ENCODE assay signal across 12 mouse cellular contexts in the genomic region with DNA sequence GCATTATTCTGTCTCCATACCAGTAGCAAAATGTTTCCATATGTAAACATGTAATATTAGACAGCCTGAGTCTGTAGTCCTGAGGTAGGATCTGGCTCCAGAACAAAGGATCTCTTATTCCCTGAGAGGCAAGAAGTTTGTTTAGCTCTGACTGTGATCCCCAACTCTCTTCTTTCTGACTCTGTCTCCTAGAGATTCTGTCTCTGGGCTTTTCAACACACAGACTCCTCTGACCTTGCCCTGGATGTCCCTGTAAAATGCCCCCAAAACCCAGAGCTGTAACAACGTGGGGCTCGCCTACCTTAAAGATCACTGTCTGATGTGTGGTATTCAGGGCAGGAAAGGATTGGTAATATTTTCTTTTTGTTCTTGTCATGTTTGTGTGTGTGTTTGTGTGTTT. TPM values are rescaled to one million over a fixed set of nuclear protein-coding genes. Genes with fewer than 3 reads are reported as not detected.
DNase-seq lines count a peak whose midpoint lies in the region; ATAC-seq and TF ChIP-seq lines count a peak whose summit lies in the region.
"Had no signal": no experiment of that assay in that cellular context is flagged by ENCODE, and none has a peak within 500 bp of the region (broad histone marks: within the 10 kb centered on the region; RNA-seq: fewer than 3 reads in every experiment).

No protein-coding gene starts in this region.

- TF ChIP-seq CTCF in kidney, adult 2 months (conservative IDR thresholded peaks at IDR 0.05; ENCODE audit: insufficient read depth, insufficient read length, low read depth, low read length), result no peak
- no peak for TF ChIP-seq CTCF in ES-Bruce4 (IDR thresholded peaks at IDR 0.05; ENCODE audit: low read depth, low read length)

- 50% methylated on average over 2 of the region's 2 CpGs for WGBS in kidney, adult 2 months
- WGBS in forebrain, embryonic 14.5 days, result 2% methylated on average over 2 of the region's 2 CpGs
- 26% methylated on average over 2 of the region's 2 CpGs for WGBS in midbrain, embryonic 13.5 days

- TF ChIP-seq EP300 in ES-Bruce4 (IDR thresholded peaks at IDR 0.05; ENCODE audit: insufficient read depth, low read depth, low read length), result no peak

- H3K4me2 ChIP-seq in forebrain, embryonic 14.5 days (ENCODE audit: low read length), result peak overlapping the region; percentile 23
- no peak overlapping the region for H3K4me2 ChIP-seq in midbrain, embryonic 13.5 days (replicated peaks)
- H3K4me2 ChIP-seq: limb, embryonic 13.5 days had no signal

- DNase-seq in kidney, adult 2 months, result no peak
- no peak for DNase-seq in kidney, postnatal 25 days
- no peak for DNase-seq in forebrain, embryonic 14.5 days (ENCODE audit: low spot score)
- no peak for DNase-seq in adrenal gland, adult 8-10 months
- DNase-seq in urinary bladder, postnatal 10 days (ENCODE audit: low spot score), result no peak
- no peak for DNase-seq in cerebellum, adult 11-12 months

- H3K27me3 ChIP-seq in kidney, adult 2 months (replicated peaks; ENCODE audit: control insufficient read depth, insufficient read depth, low read length), result no peaks in the 10 kb centered on the region
- no peaks in the 10 kb centered on the region for H3K27me3 ChIP-seq in ES-Bruce4 (ENCODE audit: control insufficient read depth, insufficient read depth, low read length, poor library complexity, severe bottlenecking)
- H3K27me3 ChIP-seq in forebrain, embryonic 14.5 days (replicated peaks; ENCODE audit: control insufficient read depth, insufficient read depth, low read length), result peaks cover 5% of the 10 kb centered on the region; the same call in 1 of the 2 replicates
- no peaks in the 10 kb centered on the region for H3K27me3 ChIP-seq in midbrain, embryonic 13.5 days
- H3K27me3 ChIP-seq: limb, embryonic 13.5 days had no signal

- peaks cover 40% of the 10 kb centered on the region for H3K9me3 ChIP-seq in ES-Bruce4 (replicated peaks; ENCODE audit: control insufficient read depth, insufficient read depth, low read length, poor library complexity, severe bottlenecking)
- no peaks in the 10 kb centered on the region for H3K9me3 ChIP-seq in forebrain, embryonic 14.5 days (replicated peaks; ENCODE audit: control insufficient read depth, low read length)
- no peaks in the 10 kb centered on the region for H3K9me3 ChIP-seq in midbrain, embryonic 13.5 days
- H3K9me3 ChIP-seq: limb, embryonic 13.5 days had no signal

- H3K36me3 ChIP-seq in kidney, adult 2 months (ENCODE audit: control insufficient read depth, insufficient read depth, low read length), result no peaks in the 10 kb centered on the region
- no peaks in the 10 kb centered on the region for H3K36me3 ChIP-seq in ES-Bruce4 (ENCODE audit: control insufficient read depth, insufficient read depth, low read length, poor library complexity, severe bottlenecking)
- H3K36me3 ChIP-seq in forebrain, embryonic 14.5 days (ENCODE audit: control insufficient read depth, insufficient read depth, low read length), result no peaks in the 10 kb centered on the region
- no peaks in the 10 kb centered on the region for H3K36me3 ChIP-seq in midbrain, embryonic 13.5 days
- H3K36me3 ChIP-seq: limb, embryonic 13.5 days had no signal

- TF ChIP-seq POLR2A in kidney, adult 2 months (IDR thresholded peaks at IDR 0.05; ENCODE audit: low read depth, low read length), result no peak
- TF ChIP-seq POLR2A in ES-Bruce4 (IDR thresholded peaks at IDR 0.05; ENCODE audit: insufficient read depth, low read length), result no peak

- peak; percentile 20; the same call in 1 of the 2 replicates for ATAC-seq in forebrain, embryonic 14.5 days
- ATAC-seq in midbrain, embryonic 13.5 days, result 0 out of 2 replicates have a peak, but pooled peaks have one; percentile 40

- no peak overlapping the region for H3K4me3 ChIP-seq in kidney, adult 2 months (ENCODE audit: insufficient read depth, low read depth, low read length)
- no peak overlapping the region for H3K4me3 ChIP-seq in ES-Bruce4 (ENCODE audit: low read depth, low read length)
- H3K4me3 ChIP-seq in forebrain, embryonic 14.5 days (ENCODE audit: low read depth, low read length), result no peak overlapping the region
- H3K4me3 ChIP-seq in midbrain, embryonic 13.5 days (replicated peaks), result no peak overlapping the region
- H3K4me3 ChIP-seq: limb, embryonic 13.5 days had no signal

- peaks cover 8% of the 10 kb centered on the region; the same call in 1 of the 2 replicates for H3K4me1 ChIP-seq in kidney, adult 2 months (ENCODE audit: control insufficient read depth, insufficient read depth, low read length)
- H3K4me1 ChIP-seq in ES-Bruce4 (ENCODE audit: control insufficient read depth, insufficient read depth, low read length), result no peaks in the 10 kb centered on the region
- 0 out of 2 replicates have a peak, but pooled peaks cover 5% of the 10 kb centered on the region for H3K4me1 ChIP-seq in forebrain, embryonic 14.5 days (ENCODE audit: control insufficient read depth, insufficient read depth, low read length)
- H3K4me1 ChIP-seq in midbrain, embryonic 13.5 days (replicated peaks), result peaks cover 11% of the 10 kb centered on the region

- H3K9ac ChIP-seq in ES-Bruce4 (ENCODE audit: low read depth, poor library complexity, severe bottlenecking), result no peak overlapping the region
- no peak overlapping the region for H3K9ac ChIP-seq in forebrain, embryonic 14.5 days (ENCODE audit: low read length)
- H3K9ac ChIP-seq in midbrain, embryonic 13.5 days (replicated peaks), result no peak overlapping the region
- H3K9ac ChIP-seq: limb, embryonic 13.5 days had no signal

- H3K27ac ChIP-seq in kidney, adult 2 months (ENCODE audit: insufficient read depth, low read depth, low read length), result peak overlapping the region; percentile 16
- peak overlapping the region; percentile 96 for H3K27ac ChIP-seq in ES-Bruce4 (ENCODE audit: insufficient read depth, low read length)
- no peak overlapping the region for H3K27ac ChIP-seq in forebrain, embryonic 14.5 days (ENCODE audit: low read depth, low read length)
- no peak overlapping the region for H3K27ac ChIP-seq in midbrain, embryonic 13.5 days

RNA-seq across cellular contexts. Expression of a gene that starts 53.4 kb away (rescaled TPM):
- polyA plus RNA-seq in kidney, adult 2 months (2012; rRNA removed), result 0.16 and 0.65 TPM in 2 replicates
- polyA plus RNA-seq in ES-Bruce4 (2011; ENCODE audit: insufficient read depth, insufficient read length, low read depth, missing spikeins), result not detected in 2 replicates
- polyA plus RNA-seq in forebrain, embryonic 14.5 days (2014; fragmentation: Nextera tagmentation; extraction: Ambion mirVana), result 0.15 and 0.26 TPM in 2 replicates
- 0.17 and 0.23 TPM in 2 replicates for polyA plus RNA-seq in midbrain, embryonic 13.5 days (2015; fragmentation: Nextera tagmentation; extraction: Ambion mirVana)
- under 1 TPM in 2 of 4 experiments, not detected in 2; 0.32 to 0.52 TPM for total RNA-seq in adrenal gland, adult 8-10 months (2022)
- polyA plus RNA-seq: C2C12; limb, embryonic 13.5 days had no signal

RNA-seq across cellular contexts. Expression of a gene that starts 58.2 kb away (rescaled TPM):
- polyA plus RNA-seq in kidney, adult 2 months (2012; rRNA removed), result not detected in 2 replicates
- polyA plus RNA-seq in ES-Bruce4 (2011; ENCODE audit: insufficient read depth, insufficient read length, low read depth, missing spikeins), result not detected in 2 replicates
- polyA plus RNA-seq in forebrain, embryonic 14.5 days (2014; fragmentation: Nextera tagmentation; extraction: Ambion mirVana), result not detected in 2 replicates
- polyA plus RNA-seq in midbrain, embryonic 13.5 days (2015; fragmentation: Nextera tagmentation; extraction: Ambion mirVana), result not detected in 2 replicates
- total RNA-seq in adrenal gland, adult 8-10 months (2022), result 1 to 10 TPM; 2.6 to 3.5 (median 3.1) TPM
- polyA plus RNA-seq: C2C12; heart, embryonic 14.5 days; large intestine, adult 2 months; limb, embryonic 13.5 days had no signal

Comparison
In these comparisons a context has a peak if more than half of its experiments do, and no peak if none do; other contexts are left out.
1. H3K27ac ChIP-seq: peak in kidney, adult 2 months (single experiment) and ES-Bruce4 (single experiment); none in forebrain, embryonic 14.5 days (single experiment) and midbrain, embryonic 13.5 days (single experiment).